Mouse (Mus musculus): ENCODE results near the gene Gstt1.

GRCm38 (mm10) chr10:75772795-75773664 is 25.4 kb downstream of the Gstt1 start, which contains the start of gene Ddt:
- peak; percentile 15; the same call in 1 of the 2 replicates for TF ChIP-seq CTCF (IDR thresholded peaks at IDR 0.05; ENCODE audit: borderline replicate concordance, control insufficient read depth, extremely low read depth, insufficient read depth, low read length, poor library complexity)
- TF ChIP-seq POLR2A (IDR thresholded peaks at IDR 0.05; ENCODE audit: control insufficient read depth, extremely low read depth, insufficient read depth, low read length, poor library complexity): peak; percentile 10; the same call in 1 of the 2 replicates
